Mouse (Mus musculus) limb, embryonic 14.5 days (tissue): ENCODE measurements around the gene Hunk. TPM values are rescaled to one million over a fixed set of nuclear protein-coding genes. Genes with fewer than 3 reads are reported as not detected.

Experiments
- ATAC-seq: fragments of 200-750 bp; cut with Nextera tagmentation; 2 replicates; pipeline ENCODE4 v1.8.0; 2017; ENCODE audit warnings: low read depth, moderate number of reproducible peaks, moderate TSS enrichment; ENCODE audit not compliant: low FRiP score
- DNase-seq: peaks from one replicate; pipeline ENCODE4 v3.0.0-alpha.2; 2015; ENCODE audit warnings: low spot score
- H3K27ac ChIP-seq: fragments of 300-500 bp; sonication (generic); replicated peaks from 2 replicates; pipeline ENCODE4 v1.5.1; 2014; ENCODE audit warnings: low read depth, mild to moderate bottlenecking, low read length, moderate library complexity, mixed read lengths
- H3K27me3 ChIP-seq: fragments of 300-500 bp; sonication (generic); 2 replicates; pipeline ENCODE4 v1.6.1; 2014; ENCODE audit warnings: low read length, mixed read lengths; ENCODE audit not compliant: control insufficient read depth, insufficient read depth
- H3K36me3 ChIP-seq: fragments of 300-500 bp; sonication (generic); 2 replicates; pipeline ENCODE4 v1.6.1; 2014; ENCODE audit warnings: mild to moderate bottlenecking, low read length, moderate library complexity, mixed read lengths; ENCODE audit not compliant: control insufficient read depth, insufficient read depth
- H3K4me1 ChIP-seq: fragments of 300-500 bp; sonication (generic); 2 replicates; pipeline ENCODE4 v1.6.1; 2014; ENCODE audit warnings: antibody characterized with exemption, low read length, mixed read lengths; ENCODE audit not compliant: control insufficient read depth, insufficient read depth
- H3K4me2 ChIP-seq: fragments of 300-500 bp; sonication (generic); replicated peaks from 2 replicates; pipeline ENCODE4 v1.6.1; 2014; ENCODE audit warnings: low read depth, mild to moderate bottlenecking, low read length, moderate library complexity; ENCODE audit not compliant: severe bottlenecking
- H3K4me3 ChIP-seq: fragments of 300-500 bp; sonication (generic); replicated peaks from 2 replicates; pipeline ENCODE4 v1.5.1; 2014; ENCODE audit warnings: low read length
- H3K9ac ChIP-seq: fragments of 300-500 bp; sonication (generic); 2 replicates; pipeline ENCODE4 v1.6.1; 2014; ENCODE audit warnings: mild to moderate bottlenecking, low read depth, low read length, moderate library complexity; ENCODE audit not compliant: severe bottlenecking
- H3K9me3 ChIP-seq: fragments of 300-500 bp; sonication (generic); 2 replicates; pipeline ENCODE4 v1.6.1; 2016; ENCODE audit warnings: low read length; ENCODE audit not compliant: control insufficient read depth
- POLR2A ChIP-seq: fragments of 200-500 bp; IDR thresholded peaks from 2 replicates; pipeline ENCODE4 v1.8.0; 2012; ENCODE audit warnings: inconsistent platforms, mild to moderate bottlenecking, moderate library complexity, borderline replicate concordance; ENCODE audit not compliant: insufficient read depth, insufficient read length; ENCODE audit errors: extremely low read depth
- WGBS: fragments of 180-500 bp; shearing (Covaris S2); extraction: QIAGEN DNeasy Blood & Tissue Kit; methylation state at CpG from one replicate; pipeline ENCODE4 v1.1.7; 2014; 5-methylcytosine and 5-hydroxymethylcytosine counted together
- polyA plus RNA-seq, 2 experiments: library from polyadenylated mRNA; depleted of rRNA in 1 of 2; stranded (reverse) in 1 of 2; unstranded in 1 of 2; fragments of >200 nt; fragmentation: Nextera tagmentation in 1 of 2; extraction: Ambion mirVana in 1 of 2; gene quantifications; 2 replicates each; pipeline versions ENCODE4 v1.2.1 to v1.2.3; 2012 to 2014

Gene Hunk
- polyA plus RNA-seq, 2 experiments, result 14.1 to 19.9 TPM

DNA sequence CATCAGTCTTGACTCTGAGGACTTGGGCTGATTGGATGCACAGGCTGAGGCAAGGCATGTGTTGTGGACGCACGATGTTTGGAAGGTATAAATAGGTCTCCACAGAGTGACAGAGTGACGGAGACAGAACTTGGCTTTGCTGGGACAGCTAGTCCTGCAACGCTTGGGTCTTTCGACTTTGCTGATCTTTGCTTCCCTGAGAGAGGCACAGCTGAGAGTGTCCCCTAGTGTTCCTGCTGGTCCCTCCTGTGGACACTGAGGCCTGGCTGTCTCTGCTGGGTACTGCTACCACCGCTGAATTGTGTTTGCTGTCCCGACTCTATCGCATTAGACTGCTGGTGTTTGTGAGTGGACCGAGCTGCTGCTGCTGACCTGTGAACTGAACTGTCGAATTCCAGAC lies 156.6 kb downstream of the Hunk start:
- DNase-seq (no peak), ATAC-seq (no peak)
- TF ChIP-seq POLR2A, result no peak
- H3K4me3 ChIP-seq, result no peak overlapping the region
- H3K4me2 ChIP-seq, result no peak overlapping the region
- H3K27me3 ChIP-seq, result no peaks in the 10 kb centered on the region
- H3K9ac ChIP-seq, result no peak overlapping the region
- H3K36me3 ChIP-seq, result no peaks in the 10 kb centered on the region
- no peak overlapping the region for H3K27ac ChIP-seq
- 67% methylated on average over 10 of the region's 10 CpGs for WGBS
- peaks cover 19% of the 10 kb centered on the region for H3K4me1 ChIP-seq
- no peaks in the 10 kb centered on the region for H3K9me3 ChIP-seq

DNA sequence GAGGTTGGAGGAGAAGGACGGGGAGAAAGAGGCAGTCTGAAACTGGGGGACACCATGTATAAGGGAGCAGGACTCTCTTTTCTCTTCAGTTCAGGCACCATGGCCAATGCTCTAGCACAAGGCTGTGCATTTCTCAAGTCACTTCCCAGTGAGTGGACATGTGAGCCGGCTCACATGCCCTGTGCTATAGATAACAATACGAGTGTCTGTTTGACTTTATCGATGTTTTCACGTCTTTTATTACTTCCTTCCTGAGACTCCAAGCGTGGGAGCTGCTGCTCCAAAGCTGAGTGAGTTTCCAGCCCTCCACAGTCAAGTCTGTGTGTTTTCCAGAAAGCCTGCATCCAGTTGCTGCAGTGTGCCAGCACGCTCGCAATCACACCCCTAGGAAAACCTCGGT lies 158.4 kb downstream of the Hunk start:
- Histone ChIP-seq H3K27me3 (no peaks in the 10 kb centered on the region), H3K9ac (no peak overlapping the region), H3K9me3 (no peaks in the 10 kb centered on the region), H3K36me3 (no peaks in the 10 kb centered on the region), H3K4me3 (no peak overlapping the region), H3K27ac (no peak overlapping the region), H3K4me1 (peaks cover 19% of the 10 kb centered on the region), H3K4me2 (no peak overlapping the region)
- TF ChIP-seq POLR2A, result no peak
- ATAC-seq (no peak), DNase-seq (no peak)
- WGBS, result 30% methylated on average over 9 of the region's 9 CpGs

DNA sequence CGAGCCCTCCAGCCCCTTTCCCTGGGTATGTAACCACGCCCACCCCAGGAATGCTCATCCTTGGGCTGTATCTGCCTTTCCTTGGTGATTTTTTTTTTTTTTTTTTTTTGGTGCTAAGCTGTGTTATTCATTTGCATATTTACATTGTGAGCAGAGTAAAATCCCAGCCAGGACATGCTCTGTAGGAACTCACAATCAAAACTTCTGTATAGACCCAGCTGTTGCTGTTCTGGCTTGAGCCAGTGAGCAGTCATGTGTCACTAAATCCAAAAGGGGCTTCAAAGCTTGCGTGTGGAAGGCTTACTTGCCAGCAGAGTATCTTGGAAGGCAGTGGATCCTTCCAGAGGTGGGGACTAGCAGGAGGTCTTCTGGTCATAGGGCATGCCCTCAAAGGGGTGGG lies 159.7 kb downstream of the Hunk start:
- H3K36me3 ChIP-seq, result no peaks in the 10 kb centered on the region
- H3K9ac ChIP-seq, result no peak overlapping the region
- peaks cover 19% of the 10 kb centered on the region for H3K4me1 ChIP-seq
- no peaks in the 10 kb centered on the region for H3K27me3 ChIP-seq
- TF ChIP-seq POLR2A, result no peak
- no peak overlapping the region for H3K27ac ChIP-seq
- 56% methylated on average over 3 of the region's 3 CpGs for WGBS
- DNase-seq, result no peak
- no peak for ATAC-seq
- H3K4me3 ChIP-seq, result no peak overlapping the region
- H3K4me2 ChIP-seq, result no peak overlapping the region
- no peaks in the 10 kb centered on the region for H3K9me3 ChIP-seq

DNA sequence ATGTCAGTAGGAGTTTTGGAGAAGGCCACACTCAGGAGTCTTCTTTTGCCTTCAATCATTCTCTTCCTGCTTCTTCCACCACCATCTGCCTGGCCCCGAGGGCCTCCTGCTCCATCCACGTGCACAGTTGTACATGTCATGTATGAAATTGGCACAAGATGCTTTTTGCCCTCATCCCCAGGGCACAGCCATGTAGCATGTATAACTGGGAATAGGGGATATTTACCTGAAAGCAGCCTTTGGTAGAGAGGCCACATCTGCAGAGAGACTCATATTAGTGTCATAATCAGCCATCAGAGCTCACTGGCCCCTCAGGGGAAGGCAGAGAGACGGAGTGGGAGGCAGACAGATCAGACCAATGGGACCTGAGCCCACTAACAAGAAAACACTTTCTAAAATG lies 160.8 kb downstream of the Hunk start:
- Histone ChIP-seq H3K9ac (no peak overlapping the region), H3K27me3 (no peaks in the 10 kb centered on the region), H3K4me3 (no peak overlapping the region), H3K4me1 (peaks cover 19% of the 10 kb centered on the region), H3K4me2 (no peak overlapping the region), H3K36me3 (no peaks in the 10 kb centered on the region), H3K27ac (no peak overlapping the region), H3K9me3 (no peaks in the 10 kb centered on the region)
- ATAC-seq, result no peak
- DNase-seq, result no peak
- WGBS, result 74% methylated on average over 3 of the region's 3 CpGs
- TF ChIP-seq POLR2A, result no peak

DNA sequence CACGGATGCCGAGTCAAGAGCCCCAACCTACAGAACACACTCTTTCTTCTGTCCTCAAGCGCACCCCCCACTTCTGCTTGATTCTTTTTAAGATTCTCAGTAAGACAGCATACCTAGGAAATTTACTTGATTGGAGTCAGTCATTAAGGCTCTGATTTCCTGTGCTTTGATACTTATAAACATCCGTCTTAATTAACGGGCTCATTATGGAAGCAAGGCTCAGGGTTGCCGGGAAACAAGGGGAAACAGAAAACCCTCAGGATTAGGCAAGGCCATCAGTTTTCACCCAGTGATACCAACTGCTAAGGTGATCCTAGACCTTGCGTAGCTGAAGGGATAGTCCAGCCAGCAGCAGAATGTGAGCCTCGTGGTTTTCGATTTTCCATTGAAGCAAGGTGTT lies 162.2 kb downstream of the Hunk start:
- H3K27me3 ChIP-seq, result no peaks in the 10 kb centered on the region
- H3K27ac ChIP-seq, result no peak overlapping the region
- ATAC-seq (no peak), DNase-seq (no peak)
- peaks cover 19% of the 10 kb centered on the region for H3K4me1 ChIP-seq
- TF ChIP-seq POLR2A, result no peak
- no peak overlapping the region for H3K4me2 ChIP-seq
- WGBS, result 38% methylated on average over 9 of the region's 9 CpGs
- H3K9ac ChIP-seq, result no peak overlapping the region
- no peaks in the 10 kb centered on the region for H3K9me3 ChIP-seq
- H3K36me3 ChIP-seq, result no peaks in the 10 kb centered on the region
- no peak overlapping the region for H3K4me3 ChIP-seq

Other genes starting within 250 kb of the Hunk start
- 19.1 and 22.4 TPM in 2 replicates for gene Tiam1, start 242.2 kb upstream of the Hunk start, polyA plus RNA-seq (2012; rRNA removed)
- gene Tiam1, start 242.2 kb upstream of the Hunk start, polyA plus RNA-seq (2014; fragmentation: Nextera tagmentation; extraction: Ambion mirVana), result 54.9 and 57.2 TPM in 2 replicates
- gene Sod1, start 165.3 kb upstream of the Hunk start, polyA plus RNA-seq (2012; rRNA removed), result 503 and 622 TPM in 2 replicates
- gene Sod1, start 165.3 kb upstream of the Hunk start, polyA plus RNA-seq (2014; fragmentation: Nextera tagmentation; extraction: Ambion mirVana), result 1,078 and 1,097 TPM in 2 replicates
- gene Scaf4, start 101.5 kb upstream of the Hunk start, polyA plus RNA-seq (2012; rRNA removed), result 64.3 and 78.5 TPM in 2 replicates
- gene Scaf4, start 101.5 kb upstream of the Hunk start, polyA plus RNA-seq (2014; fragmentation: Nextera tagmentation; extraction: Ambion mirVana), result 24.8 and 31.9 TPM in 2 replicates